Mouse (Mus musculus): Measurements from ENCODE around the gene Hes2.

DNA sequence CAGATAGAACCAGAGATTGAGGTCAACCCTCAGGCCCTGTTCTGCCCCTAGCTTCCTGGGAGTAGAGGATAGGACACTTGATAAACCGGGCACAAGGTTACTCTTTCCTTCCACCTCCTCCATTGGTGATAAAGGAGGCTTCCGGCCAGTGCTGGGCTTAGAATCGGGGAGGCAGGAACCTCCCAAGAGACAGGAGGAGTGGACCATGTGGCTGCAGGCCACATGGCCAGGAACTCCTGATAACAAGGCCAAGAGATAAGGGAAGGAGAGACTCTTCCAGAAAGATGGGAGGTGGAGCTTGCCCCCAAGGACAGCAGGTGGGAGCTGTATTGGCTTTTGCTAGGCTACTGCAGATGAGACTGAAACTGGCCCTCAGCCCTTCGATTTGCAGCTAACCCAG lies 8.1 kb upstream of the Hes2 start:
- no peak for TF ChIP-seq CTCF (IDR thresholded peaks at IDR 0.05; ENCODE audit: borderline replicate concordance, insufficient read depth, low read depth, low read length)
- no peak for TF ChIP-seq POLR2A (IDR thresholded peaks at IDR 0.05; ENCODE audit: borderline replicate concordance, insufficient read depth, low read length)
